Mouse (Mus musculus): Measurements from ENCODE around the gene Tnxb. TPM values are rescaled to one million over a fixed set of nuclear protein-coding genes. Genes with fewer than 3 reads are reported as not detected.
"Not testable (repeated sequence)": the region's sequence is repeated elsewhere in the genome, so short reads cannot be mapped to it uniquely, and the experiment has no call there.

Tnxb gene
- polyA plus RNA-seq, 1 experiment from 2014 or later, result 0.10 TPM

GRCm38 (mm10) chr17:34699575-34700408, 29.5 kb downstream of the Tnxb start:
- H3K36me3 ChIP-seq (ENCODE audit: control insufficient read depth, insufficient read depth, low read length), result no peaks in the 10 kb centered on the region
- no peak overlapping the region for H3K9ac ChIP-seq (ENCODE audit: low read depth, low read length)
- H3K4me2 ChIP-seq, result no peak overlapping the region
- ATAC-seq (replicated peaks; ENCODE audit: low FRiP score) (no peak), DNase-seq (ENCODE audit: low spot score) (no peak)
- H3K27ac ChIP-seq (ENCODE audit: low read depth, low read length), result no peak overlapping the region
- H3K9me3 ChIP-seq (ENCODE audit: control insufficient read depth, low read length), result no peaks in the 10 kb centered on the region
- no peak overlapping the region for H3K4me3 ChIP-seq (ENCODE audit: low read depth, low read length)
- H3K4me1 ChIP-seq (replicated peaks; ENCODE audit: control insufficient read depth, insufficient read depth, low read length), result no peaks in the 10 kb centered on the region
- WGBS, result 61% methylated on average over 14 of the region's 14 CpGs
- no peaks in the 10 kb centered on the region for H3K27me3 ChIP-seq (replicated peaks; ENCODE audit: control insufficient read depth, insufficient read depth, low read length)

GRCm38 (mm10) chr17:34700671-34701071, 30.3 kb downstream of the Tnxb start:
- Histone ChIP-seq H3K9ac (ENCODE audit: low read depth, low read length) (no peak overlapping the region), H3K4me1 (replicated peaks; ENCODE audit: control insufficient read depth, insufficient read depth, low read length) (no peaks in the 10 kb centered on the region), H3K4me2 (no peak overlapping the region), H3K27ac (ENCODE audit: low read depth, low read length) (no peak overlapping the region), H3K4me3 (ENCODE audit: low read depth, low read length) (no peak overlapping the region), H3K27me3 (replicated peaks; ENCODE audit: control insufficient read depth, insufficient read depth, low read length) (no peaks in the 10 kb centered on the region), H3K36me3 (ENCODE audit: control insufficient read depth, insufficient read depth, low read length) (no peaks in the 10 kb centered on the region), H3K9me3 (ENCODE audit: control insufficient read depth, low read length) (no peaks in the 10 kb centered on the region)
- WGBS, result 52% methylated on average over 2 of the region's 2 CpGs
- DNase-seq (ENCODE audit: low spot score), result no peak
- ATAC-seq (replicated peaks; ENCODE audit: low FRiP score), result no peak

GRCm38 (mm10) chr17:34706476-34706875, 36.1 kb downstream of the Tnxb start:
- H3K4me3 ChIP-seq (ENCODE audit: low read depth, low read length); H3K27ac ChIP-seq (ENCODE audit: low read depth, low read length); H3K9me3 ChIP-seq (ENCODE audit: control insufficient read depth, low read length); H3K4me1 ChIP-seq (replicated peaks; ENCODE audit: control insufficient read depth, insufficient read depth, low read length); H3K4me2 ChIP-seq; H3K27me3 ChIP-seq (replicated peaks; ENCODE audit: control insufficient read depth, insufficient read depth, low read length); DNase-seq (ENCODE audit: low spot score); ATAC-seq (replicated peaks; ENCODE audit: low FRiP score); H3K36me3 ChIP-seq (ENCODE audit: control insufficient read depth, insufficient read depth, low read length); H3K9ac ChIP-seq (ENCODE audit: low read depth, low read length): not testable (repeated sequence)
- WGBS, result 79% methylated on average over 2 of the region's 2 CpGs

- H3K4me2 ChIP-seq, result no peak overlapping the region
- no peak overlapping the region for H3K4me3 ChIP-seq (ENCODE audit: low read depth, low read length)
- DNase-seq (ENCODE audit: low spot score), result no peak
- ATAC-seq (replicated peaks; ENCODE audit: low FRiP score), result no peak
- no peaks in the 10 kb centered on the region for H3K27me3 ChIP-seq (replicated peaks; ENCODE audit: control insufficient read depth, insufficient read depth, low read length)
- no peaks in the 10 kb centered on the region for H3K9me3 ChIP-seq (ENCODE audit: control insufficient read depth, low read length)
- no peak overlapping the region for H3K27ac ChIP-seq (ENCODE audit: low read depth, low read length)
- 46% methylated on average over 6 of the region's 6 CpGs for WGBS
- no peaks in the 10 kb centered on the region for H3K36me3 ChIP-seq (ENCODE audit: control insufficient read depth, insufficient read depth, low read length)
- no peaks in the 10 kb centered on the region for H3K4me1 ChIP-seq (replicated peaks; ENCODE audit: control insufficient read depth, insufficient read depth, low read length)
- H3K9ac ChIP-seq (ENCODE audit: low read depth, low read length), result no peak overlapping the region
Observed at GRCm38 (mm10) chr17:34712951-34713350, 42.6 kb downstream of the Tnxb start.

- not testable (repeated sequence) for H3K27me3 ChIP-seq (replicated peaks; ENCODE audit: control insufficient read depth, insufficient read depth, low read length); H3K9me3 ChIP-seq (ENCODE audit: control insufficient read depth, low read length); H3K4me1 ChIP-seq (replicated peaks; ENCODE audit: control insufficient read depth, insufficient read depth, low read length); ATAC-seq (replicated peaks; ENCODE audit: low FRiP score); DNase-seq (ENCODE audit: low spot score); H3K4me2 ChIP-seq; H3K9ac ChIP-seq (ENCODE audit: low read depth, low read length); H3K4me3 ChIP-seq (ENCODE audit: low read depth, low read length); H3K27ac ChIP-seq (ENCODE audit: low read depth, low read length); H3K36me3 ChIP-seq (ENCODE audit: control insufficient read depth, insufficient read depth, low read length)
- WGBS, result 64% methylated on average over 9 of the region's 9 CpGs
Observed at GRCm38 (mm10) chr17:34714181-34714907, 44.0 kb downstream of the Tnxb start.

- not testable (repeated sequence) for ATAC-seq (replicated peaks; ENCODE audit: low FRiP score); H3K9ac ChIP-seq (ENCODE audit: low read depth, low read length); H3K9me3 ChIP-seq (ENCODE audit: control insufficient read depth, low read length); H3K27me3 ChIP-seq (replicated peaks; ENCODE audit: control insufficient read depth, insufficient read depth, low read length); H3K27ac ChIP-seq (ENCODE audit: low read depth, low read length); H3K4me2 ChIP-seq; H3K4me3 ChIP-seq (ENCODE audit: low read depth, low read length); H3K36me3 ChIP-seq (ENCODE audit: control insufficient read depth, insufficient read depth, low read length); DNase-seq (ENCODE audit: low spot score); H3K4me1 ChIP-seq (replicated peaks; ENCODE audit: control insufficient read depth, insufficient read depth, low read length)
- 85% methylated on average over 5 of the region's 5 CpGs for WGBS
Observed at GRCm38 (mm10) chr17:34714908-34715445, 44.6 kb downstream of the Tnxb start.

GRCm38 (mm10) chr17:34715451-34715850, 45.1 kb downstream of the Tnxb start:
- not testable (repeated sequence) for H3K36me3 ChIP-seq (ENCODE audit: control insufficient read depth, insufficient read depth, low read length); H3K27ac ChIP-seq (ENCODE audit: low read depth, low read length); H3K4me3 ChIP-seq (ENCODE audit: low read depth, low read length); H3K4me1 ChIP-seq (replicated peaks; ENCODE audit: control insufficient read depth, insufficient read depth, low read length); H3K9me3 ChIP-seq (ENCODE audit: control insufficient read depth, low read length); DNase-seq (ENCODE audit: low spot score); H3K4me2 ChIP-seq; H3K27me3 ChIP-seq (replicated peaks; ENCODE audit: control insufficient read depth, insufficient read depth, low read length); ATAC-seq (replicated peaks; ENCODE audit: low FRiP score); H3K9ac ChIP-seq (ENCODE audit: low read depth, low read length)
- 81% methylated on average over 6 of the region's 7 CpGs for WGBS

GRCm38 (mm10) chr17:34716247-34716646, 45.9 kb downstream of the Tnxb start:
- Histone ChIP-seq H3K9me3 (ENCODE audit: control insufficient read depth, low read length) (no peaks in the 10 kb centered on the region), H3K36me3 (ENCODE audit: control insufficient read depth, insufficient read depth, low read length) (no peaks in the 10 kb centered on the region), H3K9ac (ENCODE audit: low read depth, low read length) (no peak overlapping the region), H3K27me3 (replicated peaks; ENCODE audit: control insufficient read depth, insufficient read depth, low read length) (no peaks in the 10 kb centered on the region), H3K4me2 (no peak overlapping the region), H3K4me3 (ENCODE audit: low read depth, low read length) (no peak overlapping the region), H3K4me1 (replicated peaks; ENCODE audit: control insufficient read depth, insufficient read depth, low read length) (no peaks in the 10 kb centered on the region), H3K27ac (ENCODE audit: low read depth, low read length) (no peak overlapping the region)
- DNase-seq (ENCODE audit: low spot score) (no peak), ATAC-seq (replicated peaks; ENCODE audit: low FRiP score) (no peak)
- WGBS, result 83% methylated on average over 15 of the region's 15 CpGs
